Mouse (Mus musculus): ENCODE results near the gene Zfp688. TPM values are rescaled to one million over a fixed set of nuclear protein-coding genes. Genes with fewer than 3 reads are reported as not detected.
"Not testable (repeated sequence)": the region's sequence is repeated elsewhere in the genome, so short reads cannot be mapped to it uniquely, and the experiment has no call there.

Gene Zfp688
- polyA plus RNA-seq (2016; fragmentation: Nextera tagmentation; extraction: Ambion mirVana): 33.9 and 35.0 TPM in 2 replicates

DNA sequence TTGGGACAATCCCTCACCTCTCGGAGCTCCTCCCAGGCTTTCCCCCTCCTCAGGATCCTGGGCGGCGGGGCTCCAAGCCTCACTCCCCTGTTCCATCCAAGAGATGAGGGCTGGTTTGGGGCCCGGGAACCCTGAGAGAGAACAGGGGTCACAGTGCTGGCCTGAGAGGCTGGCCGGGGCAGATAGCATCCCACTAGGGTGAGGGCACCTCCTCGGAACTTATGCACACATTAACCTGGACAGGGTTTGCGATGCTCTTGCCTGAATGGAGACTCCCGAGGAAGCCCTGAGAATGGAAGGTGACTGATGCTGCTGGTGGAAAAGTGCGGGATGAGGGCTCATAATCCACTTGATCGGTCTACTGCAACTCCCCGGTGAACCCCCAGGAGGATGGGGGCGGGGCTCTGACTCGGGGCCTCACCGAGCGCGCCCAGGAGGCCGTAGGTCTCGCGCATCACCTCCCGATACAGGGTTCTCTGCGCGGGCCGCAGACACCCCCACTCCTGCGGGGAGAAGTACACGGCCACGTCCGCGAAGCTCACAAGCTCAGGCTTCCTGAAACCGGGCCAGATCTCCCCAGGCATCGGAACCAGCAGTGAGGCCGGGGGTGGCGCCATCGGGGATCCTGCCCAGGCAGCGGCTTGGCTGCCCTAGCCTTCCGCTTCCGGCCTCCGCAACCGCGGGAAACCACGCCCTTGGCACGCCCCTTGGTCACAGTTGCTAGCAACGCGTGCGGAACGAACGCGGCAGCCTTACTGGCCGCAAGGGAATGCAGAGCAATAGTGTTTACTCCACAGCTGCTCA, at the start of gene Zfp688:
TSS of gene Zfp688 (minus strand) at position 681 of the 804 bp plus-strand sequence.
- under 1% methylated on average over 48 of the region's 48 CpGs for WGBS
- peaks cover 25% of the 10 kb centered on the region for H3K36me3 ChIP-seq (replicated peaks)
- H3K27me3 ChIP-seq (ENCODE audit: poor library complexity, severe bottlenecking): peaks cover 20% of the 10 kb centered on the region
- H3K9me3 ChIP-seq: no peaks in the 10 kb centered on the region
- peak; percentile 94 for DNase-seq (ENCODE audit: extremely low spot score, low spot score)
- H3K4me3 ChIP-seq: peak within 1 kb of the TSS; percentile 92
- peaks cover 18% of the 10 kb centered on the region for H3K4me1 ChIP-seq
- peak within 1 kb of the TSS; percentile 94 for H3K27ac ChIP-seq

DNA sequence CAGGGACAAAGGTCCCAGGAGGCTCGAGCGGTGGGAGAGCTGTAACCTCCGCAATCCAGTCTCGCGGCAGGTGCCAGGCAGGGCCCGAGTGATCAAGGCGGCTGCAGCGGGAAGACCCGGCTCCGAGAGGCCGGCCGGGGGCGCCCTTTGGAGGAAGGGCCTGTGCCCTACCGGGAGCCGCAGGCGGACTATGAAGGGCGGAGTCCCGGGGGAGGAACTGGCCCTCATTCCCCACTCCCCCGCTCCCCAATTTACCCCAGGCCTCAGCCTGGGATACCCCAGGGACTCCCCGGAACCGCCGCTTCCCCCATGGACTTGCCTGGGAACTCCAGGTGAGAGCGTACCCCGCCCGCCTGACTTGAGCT, 49.8 kb upstream of the Zfp688 start:
- H3K27me3 ChIP-seq (ENCODE audit: poor library complexity, severe bottlenecking): no peaks in the 10 kb centered on the region
- peaks cover 5% of the 10 kb centered on the region; the same call in 1 of the 2 replicates for H3K9me3 ChIP-seq
- peaks cover 32% of the 10 kb centered on the region for H3K4me1 ChIP-seq
- peaks cover 70% of the 10 kb centered on the region for H3K36me3 ChIP-seq (replicated peaks)
- no peak for DNase-seq (ENCODE audit: extremely low spot score, low spot score)
- peak overlapping the region; percentile 97 for H3K27ac ChIP-seq
- WGBS: under 1% methylated on average over 25 of the region's 25 CpGs
- peak overlapping the region; percentile 95 for H3K4me3 ChIP-seq

DNA sequence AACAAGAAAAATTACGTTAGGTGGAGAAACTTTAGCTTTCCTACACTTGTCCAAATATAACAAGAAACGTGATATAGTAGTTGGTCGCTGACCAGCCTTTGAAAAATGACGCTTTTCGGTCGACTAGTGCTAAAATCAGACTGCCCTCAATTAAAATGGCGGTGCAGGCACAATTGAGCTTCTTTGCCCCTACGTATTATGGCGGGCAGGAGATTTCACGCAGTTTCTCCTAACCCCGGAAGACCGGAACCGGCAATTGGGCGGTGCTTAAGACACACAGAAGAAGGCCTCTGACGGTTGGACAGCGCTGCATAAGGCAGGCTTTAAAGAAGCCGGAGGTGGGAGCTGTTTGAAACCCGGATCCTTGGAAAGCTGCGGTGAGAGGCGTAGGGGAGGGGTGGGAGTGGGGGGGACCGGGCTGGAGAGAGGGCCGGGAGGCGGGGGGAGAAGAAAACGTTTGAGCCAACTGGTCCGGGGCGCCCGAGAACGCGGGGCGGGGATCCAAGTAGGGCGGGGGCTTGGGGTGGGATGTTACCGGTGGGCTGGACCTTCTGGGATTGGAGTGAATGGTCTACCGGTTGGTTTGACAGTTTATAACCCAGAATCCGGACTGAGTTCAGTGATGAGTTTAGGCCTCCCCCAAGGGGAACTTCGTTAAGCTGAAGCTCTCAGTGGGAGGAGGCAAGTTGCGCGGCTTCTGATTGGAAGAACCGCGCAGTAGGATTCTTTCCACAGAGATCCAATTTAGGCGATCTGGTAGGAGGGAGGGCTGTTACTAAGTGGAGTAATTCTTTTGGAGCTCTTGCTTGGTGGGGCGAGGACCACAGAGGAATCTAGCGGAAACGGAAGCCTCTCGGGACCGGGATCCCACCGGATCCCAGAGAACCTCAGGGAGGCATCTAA, 49.1 kb upstream of the Zfp688 start:
- Histone ChIP-seq H3K27me3 (ENCODE audit: poor library complexity, severe bottlenecking) (no peaks in the 10 kb centered on the region), H3K4me1 (peaks cover 28% of the 10 kb centered on the region), H3K36me3 (replicated peaks) (peaks cover 70% of the 10 kb centered on the region), H3K27ac (peak overlapping the region; percentile 97), H3K9me3 (peaks cover 7% of the 10 kb centered on the region; the same call in 1 of the 2 replicates), H3K4me3 (peak overlapping the region; percentile 95)
- DNase-seq (ENCODE audit: extremely low spot score, low spot score): peak; percentile 94
- WGBS: under 1% methylated on average over 45 of the region's 46 CpGs

DNA sequence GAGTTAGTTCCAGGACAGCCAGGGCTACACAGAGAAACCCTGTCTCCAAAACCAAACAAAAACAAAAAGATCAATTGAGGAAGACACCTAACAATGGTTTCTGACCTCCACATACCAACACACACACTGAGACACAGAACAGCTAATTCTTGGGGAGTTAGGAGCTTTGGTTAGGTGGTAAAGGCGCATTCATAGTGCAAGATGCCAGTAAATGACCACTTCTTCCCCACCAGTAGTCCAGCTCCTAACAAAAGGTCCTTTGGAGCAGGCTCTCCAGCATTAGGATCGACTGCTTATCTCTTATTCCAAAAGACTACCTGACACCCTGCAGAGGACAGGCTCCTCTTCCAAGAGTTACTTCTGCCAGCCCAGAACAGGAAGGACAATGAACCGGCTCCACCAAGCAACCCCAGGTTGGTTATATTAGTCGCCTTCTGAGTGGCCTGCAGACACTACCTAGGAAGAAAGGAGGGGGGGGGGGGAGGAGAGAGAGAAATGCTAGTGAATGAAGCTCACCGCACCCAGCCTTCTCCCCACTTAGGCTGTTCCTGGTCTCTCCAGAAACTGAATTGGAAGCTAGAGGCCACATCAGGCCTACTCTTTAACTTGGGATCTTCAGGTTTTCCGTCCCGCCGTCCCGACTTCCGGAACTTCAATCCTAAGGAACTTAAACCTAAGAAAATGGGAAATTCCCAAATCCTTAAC, 48.3 kb upstream of the Zfp688 start:
- peak; percentile 50 for DNase-seq (ENCODE audit: extremely low spot score, low spot score)
- peaks cover 7% of the 10 kb centered on the region; the same call in 1 of the 2 replicates for H3K9me3 ChIP-seq
- WGBS: 10% methylated on average over 10 of the region's 10 CpGs
- H3K36me3 ChIP-seq (replicated peaks): peaks cover 70% of the 10 kb centered on the region
- peaks cover 28% of the 10 kb centered on the region for H3K4me1 ChIP-seq
- no peaks in the 10 kb centered on the region for H3K27me3 ChIP-seq (ENCODE audit: poor library complexity, severe bottlenecking)
- H3K4me3 ChIP-seq: peak overlapping the region; percentile 95
- H3K27ac ChIP-seq: peak overlapping the region; percentile 97

DNA sequence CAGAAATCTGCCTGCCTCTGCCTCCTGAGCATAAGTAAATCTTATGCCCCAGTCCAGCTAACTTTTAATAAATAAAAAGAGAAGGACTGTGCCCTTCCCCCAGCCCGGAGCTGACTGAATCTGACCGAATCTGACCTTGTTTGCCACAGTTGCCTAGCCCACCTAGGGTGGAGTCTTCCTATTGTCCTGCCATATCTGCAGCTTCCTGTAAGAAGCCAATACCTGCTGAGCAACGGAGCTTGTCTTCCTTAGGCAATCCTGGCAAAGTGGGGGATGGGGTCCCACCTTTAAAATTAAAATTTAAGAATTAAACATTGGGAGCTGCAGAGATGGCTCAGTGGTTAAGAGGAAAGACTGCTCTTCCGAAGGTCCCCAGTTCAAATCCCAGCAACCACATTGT, 44.7 kb upstream of the Zfp688 start:
- H3K27me3 ChIP-seq (ENCODE audit: poor library complexity, severe bottlenecking): no peaks in the 10 kb centered on the region
- peaks cover 12% of the 10 kb centered on the region for H3K4me1 ChIP-seq
- DNase-seq (ENCODE audit: extremely low spot score, low spot score): no peak
- no peak overlapping the region for H3K27ac ChIP-seq
- 90% methylated on average over 4 of the region's 4 CpGs for whole genome bisulfite sequencing
- H3K9me3 ChIP-seq: peaks cover 7% of the 10 kb centered on the region; the same call in 1 of the 2 replicates
- H3K4me3 ChIP-seq: no peak overlapping the region
- peaks cover 79% of the 10 kb centered on the region for H3K36me3 ChIP-seq (replicated peaks)

DNA sequence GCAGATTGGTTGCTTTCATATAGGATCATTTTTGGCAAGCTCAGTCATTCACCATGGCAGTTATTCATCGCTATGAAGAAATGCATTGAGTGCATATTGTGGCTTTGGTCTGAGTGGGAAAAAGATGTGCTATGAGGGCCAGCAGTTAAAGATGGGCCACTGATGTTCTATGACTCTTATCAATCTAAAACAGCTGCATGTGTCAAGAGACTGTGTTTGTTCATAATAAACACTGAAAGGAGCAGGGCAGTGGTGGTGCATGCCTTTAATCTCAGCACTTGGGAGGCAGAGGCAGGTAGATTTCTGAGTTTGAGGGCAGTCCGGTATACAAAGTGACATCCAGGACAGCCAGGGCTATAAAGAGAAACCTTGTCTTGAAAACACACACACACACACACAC, 43.8 kb upstream of the Zfp688 start:
- Histone ChIP-seq H3K36me3 (replicated peaks) (peaks cover 88% of the 10 kb centered on the region), H3K4me1 (peaks cover 10% of the 10 kb centered on the region)

GRCm38 (mm10) chr7:127465191-127465590, 43.3 kb upstream of the Zfp688 start:
- Histone ChIP-seq H3K27ac (no peak overlapping the region), H3K36me3 (replicated peaks) (peaks cover 93% of the 10 kb centered on the region), H3K9me3 (peaks cover 7% of the 10 kb centered on the region; the same call in 1 of the 2 replicates), H3K4me3 (no peak overlapping the region), H3K4me1 (peaks cover 9% of the 10 kb centered on the region), H3K27me3 (ENCODE audit: poor library complexity, severe bottlenecking) (no peaks in the 10 kb centered on the region)
- 88% methylated on average over 3 of the region's 3 CpGs for WGBS
- no peak for DNase-seq (ENCODE audit: extremely low spot score, low spot score)

More for the DNA sequence above, 43.8 kb upstream of the Zfp688 start:
- not testable (repeated sequence) for DNase-seq (ENCODE audit: extremely low spot score, low spot score); H3K9me3 ChIP-seq; H3K4me3 ChIP-seq; H3K27me3 ChIP-seq (ENCODE audit: poor library complexity, severe bottlenecking); H3K27ac ChIP-seq
- WGBS: 99% methylated on average over 2 of the region's 2 CpGs

DNA sequence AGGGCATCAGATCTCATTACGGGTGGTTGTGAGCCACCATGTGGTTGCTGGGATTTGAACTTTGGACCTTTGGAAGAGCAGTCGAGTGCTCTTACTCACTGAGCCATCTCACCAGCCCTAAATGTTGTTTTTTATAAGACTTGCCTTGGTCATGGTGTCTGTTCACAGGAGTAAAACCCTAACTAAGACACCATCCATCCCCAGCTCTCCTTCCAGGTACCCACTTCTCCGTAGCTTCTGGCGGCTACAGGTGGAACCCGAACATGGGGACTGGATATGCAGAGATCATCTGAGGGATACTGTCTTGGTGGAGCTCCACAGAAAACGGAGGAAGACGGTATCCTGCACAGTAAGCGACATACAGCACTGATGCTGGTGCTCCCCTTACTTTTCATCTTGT, 37.4 kb upstream of the Zfp688 start, which contains the start of gene Prr14:
TSS of gene Prr14 (plus strand) at position 301 of the 400 bp plus-strand sequence.
- H3K36me3 ChIP-seq (replicated peaks): peaks cover 94% of the 10 kb centered on the region
- DNase-seq (ENCODE audit: extremely low spot score, low spot score); H3K27ac ChIP-seq; H3K4me1 ChIP-seq; H3K4me3 ChIP-seq; H3K27me3 ChIP-seq (ENCODE audit: poor library complexity, severe bottlenecking): not testable (repeated sequence)
- WGBS: 95% methylated on average over 8 of the region's 8 CpGs
- peaks cover 17% of the 10 kb centered on the region for H3K9me3 ChIP-seq

DNA sequence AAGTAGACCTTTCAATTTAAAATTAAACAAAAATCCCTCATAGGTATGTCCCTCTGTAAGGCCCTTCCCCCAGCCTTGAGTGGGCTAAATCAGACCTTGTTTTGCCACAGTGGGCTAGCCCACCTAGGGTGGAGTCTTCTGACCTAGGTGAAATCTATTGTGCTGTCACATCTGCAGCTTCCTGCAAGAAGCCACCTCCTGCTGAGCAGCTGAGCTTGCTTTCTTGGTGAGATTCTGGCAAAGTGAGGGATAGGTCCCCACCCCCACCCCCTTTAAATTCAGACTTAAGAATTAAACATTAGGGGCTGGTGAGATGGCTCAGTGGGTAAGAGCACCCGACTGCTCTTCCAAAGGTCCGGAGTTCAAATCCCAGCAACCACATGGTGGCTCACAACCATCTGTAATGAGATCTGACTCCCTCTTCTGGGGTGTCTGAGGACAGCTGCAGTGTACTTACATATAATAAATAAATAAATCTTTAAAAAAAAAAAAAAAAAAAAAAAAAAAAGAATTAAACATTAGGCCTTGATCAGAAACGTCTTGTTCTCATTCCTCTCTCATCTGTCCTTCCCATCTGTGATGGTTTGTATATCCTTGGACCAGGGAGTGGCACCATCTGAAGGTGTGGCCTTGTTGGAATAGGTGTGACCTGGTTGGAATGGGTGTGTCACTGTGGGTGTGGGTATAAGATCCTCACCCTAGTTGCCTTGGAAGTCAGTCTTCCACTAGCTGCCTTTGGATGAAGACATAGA, 36.7 kb upstream of the Zfp688 start:
- WGBS: 86% methylated on average over 3 of the region's 3 CpGs
- H3K4me3 ChIP-seq; DNase-seq (ENCODE audit: extremely low spot score, low spot score); H3K27me3 ChIP-seq (ENCODE audit: poor library complexity, severe bottlenecking); H3K27ac ChIP-seq; H3K4me1 ChIP-seq: not testable (repeated sequence)
- Histone ChIP-seq H3K36me3 (replicated peaks) (peaks cover 92% of the 10 kb centered on the region), H3K9me3 (peaks cover 17% of the 10 kb centered on the region)

DNA sequence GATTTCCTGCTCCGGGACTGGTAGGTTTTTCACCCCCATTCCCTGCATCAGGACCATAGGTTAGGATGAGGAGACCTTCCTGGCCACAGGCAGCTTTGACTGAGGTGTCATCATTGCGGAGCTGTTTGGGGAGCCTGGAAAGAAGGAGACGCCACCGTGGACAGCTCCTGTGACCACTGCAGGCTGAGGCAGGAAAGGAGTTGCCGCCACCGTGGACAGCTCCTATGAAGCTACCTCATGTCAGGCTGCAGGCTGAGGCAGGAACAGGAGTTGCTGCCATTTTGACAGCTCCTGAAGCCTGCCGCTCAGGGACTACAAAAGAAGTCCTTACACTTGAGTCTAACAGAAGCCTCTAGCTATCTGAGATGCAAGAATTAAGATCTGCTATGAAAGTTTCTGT, 33.0 kb upstream of the Zfp688 start:
- Histone ChIP-seq H3K36me3 (replicated peaks) (peaks cover 91% of the 10 kb centered on the region), H3K27ac (no peak overlapping the region), H3K9me3 (peaks cover 17% of the 10 kb centered on the region), H3K4me1 (peaks cover 29% of the 10 kb centered on the region), H3K4me3 (no peak overlapping the region), H3K27me3 (ENCODE audit: poor library complexity, severe bottlenecking) (no peaks in the 10 kb centered on the region)
- no peak for DNase-seq (ENCODE audit: extremely low spot score, low spot score)
- WGBS: 94% methylated on average over 7 of the region's 7 CpGs

DNA sequence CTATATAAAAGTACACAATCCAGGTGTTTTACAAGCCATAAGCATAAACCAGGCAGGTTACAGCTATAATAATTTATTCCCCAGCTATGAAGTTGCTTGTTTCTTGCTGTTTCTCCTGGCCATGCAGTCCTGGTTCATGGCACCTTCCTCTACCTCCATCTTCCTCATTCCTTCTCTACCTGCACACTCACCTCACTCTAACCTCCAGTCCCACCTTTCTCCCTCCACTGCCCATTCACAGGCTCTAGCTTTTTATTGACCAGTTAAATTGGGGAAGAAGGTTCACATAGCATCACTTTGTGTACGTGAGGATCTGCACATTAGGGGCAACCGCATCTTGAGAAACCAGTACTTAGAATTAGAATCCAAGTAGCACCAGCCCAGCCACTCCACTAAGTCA, 31.2 kb upstream of the Zfp688 start:
- H3K4me3 ChIP-seq: no peak overlapping the region
- H3K27me3 ChIP-seq (ENCODE audit: poor library complexity, severe bottlenecking): no peaks in the 10 kb centered on the region
- peaks cover 76% of the 10 kb centered on the region for H3K36me3 ChIP-seq (replicated peaks)
- no peak overlapping the region for H3K27ac ChIP-seq
- H3K4me1 ChIP-seq: peaks cover 37% of the 10 kb centered on the region
- peaks cover 17% of the 10 kb centered on the region for H3K9me3 ChIP-seq
- 94% methylated on average over 2 of the region's 2 CpGs for WGBS
- no peak for DNase-seq (ENCODE audit: extremely low spot score, low spot score)

Measured in forebrain, embryonic 10.5 days (tissue).